Mouse (Mus musculus): ENCODE measurements at regions not wholly inside any gene's neighbourhood (a gene's known extent, or its start where the extent isn't known, plus 50 kb on each side); places are given as distances from the start of the nearest gene placed in this dataset.

- DNase-seq (ENCODE audit: low spot score), result peak; percentile 26
Measured at GRCm38 (mm10) chr7:143951172-143951571, 50.6 kb upstream of the Shank2 start.
